Mouse (Mus musculus): ENCODE measurements around the gene Rptor. TPM values are rescaled to one million over a fixed set of nuclear protein-coding genes. Genes with fewer than 3 reads are reported as not detected.
A peak's percentile ranks its signal among the peaks of the same experiment; 100 is the strongest.

Gene Rptor
- polyA plus RNA-seq, 1 experiment from 2014 or later = 12.2 TPM

DNA sequence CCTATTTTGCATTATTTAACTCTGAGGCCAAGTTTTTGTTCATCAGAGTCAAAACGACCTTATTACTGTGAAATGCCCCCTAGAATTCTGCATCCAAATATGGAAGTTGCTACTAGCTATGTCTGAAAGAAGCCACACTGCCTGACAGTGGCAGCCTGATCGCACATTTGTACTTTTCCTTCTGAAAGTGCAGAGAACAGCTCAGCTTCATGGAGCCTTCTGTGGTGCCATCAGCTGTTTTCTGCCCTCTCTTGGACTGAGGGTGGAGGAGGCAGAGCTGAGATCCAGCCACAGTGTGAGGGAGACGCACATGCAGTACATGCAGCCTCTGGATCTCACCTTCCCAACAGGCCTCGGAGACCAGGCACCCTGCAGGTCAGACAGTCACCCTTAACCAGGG lies 265.9 kb downstream of the Rptor start:
- H3K4me2 ChIP-seq (replicated peaks) = no peak overlapping the region
- no peaks in the 10 kb centered on the region for H3K9me3 ChIP-seq (replicated peaks)
- H3K36me3 ChIP-seq = peaks cover 38% of the 10 kb centered on the region
- peaks cover 8% of the 10 kb centered on the region for H3K4me1 ChIP-seq
- WGBS = 65% methylated on average over 4 of the region's 4 CpGs
- H3K9ac ChIP-seq = no peak overlapping the region
- peak overlapping the region; percentile 41; the same call in 1 of the 2 replicates for H3K27ac ChIP-seq (replicated peaks)
- no peak overlapping the region for H3K4me3 ChIP-seq (replicated peaks)
- H3K27me3 ChIP-seq = no peaks in the 10 kb centered on the region
- no peak for ATAC-seq (ENCODE audit: insufficient number of reproducible peaks, low FRiP score, low TSS enrichment, low read depth)

GRCm38 (mm10) chr11:119871141-119871540 lies 268.4 kb downstream of the Rptor start:
- Histone ChIP-seq H3K9me3 (replicated peaks) (no peaks in the 10 kb centered on the region), H3K4me1 (peaks cover 4% of the 10 kb centered on the region; the same call in 1 of the 2 replicates), H3K9ac (no peak overlapping the region), H3K4me2 (replicated peaks) (no peak overlapping the region), H3K4me3 (replicated peaks) (no peak overlapping the region), H3K27ac (replicated peaks) (no peak overlapping the region), H3K27me3 (no peaks in the 10 kb centered on the region), H3K36me3 (peaks cover 52% of the 10 kb centered on the region)
- 90% methylated on average over 7 of the region's 7 CpGs for WGBS
- no peak for ATAC-seq (ENCODE audit: insufficient number of reproducible peaks, low FRiP score, low TSS enrichment, low read depth)

DNA sequence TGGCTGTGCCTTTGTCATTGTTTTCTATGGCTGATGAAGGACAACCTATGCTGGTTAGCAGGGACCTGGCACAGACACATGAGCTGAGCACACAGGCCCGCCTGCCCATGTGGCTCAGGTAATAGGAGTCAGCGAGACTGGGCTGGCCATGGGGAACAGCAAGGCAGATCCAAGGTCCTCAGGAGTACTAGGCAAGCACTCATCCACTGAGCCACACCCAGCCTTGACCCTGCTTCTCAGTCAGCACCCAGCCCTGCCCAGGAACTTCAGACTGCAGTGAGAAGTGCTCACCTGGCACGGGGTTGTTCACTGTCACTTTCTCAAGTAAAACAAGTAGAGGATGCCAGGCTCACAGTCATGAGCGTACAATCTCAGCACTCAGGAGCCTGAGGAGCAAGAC lies 270.9 kb downstream of the Rptor start:
- ATAC-seq (ENCODE audit: insufficient number of reproducible peaks, low FRiP score, low TSS enrichment, low read depth) = no peak
- H3K4me1 ChIP-seq = no peaks in the 10 kb centered on the region
- H3K9me3 ChIP-seq (replicated peaks) = no peaks in the 10 kb centered on the region
- peaks cover 69% of the 10 kb centered on the region for H3K36me3 ChIP-seq
- 88% methylated on average over 4 of the region's 4 CpGs for WGBS
- no peaks in the 10 kb centered on the region for H3K27me3 ChIP-seq
- no peak overlapping the region for H3K9ac ChIP-seq
- no peak overlapping the region for H3K4me3 ChIP-seq (replicated peaks)
- no peak overlapping the region for H3K4me2 ChIP-seq (replicated peaks)
- no peak overlapping the region for H3K27ac ChIP-seq (replicated peaks)

DNA sequence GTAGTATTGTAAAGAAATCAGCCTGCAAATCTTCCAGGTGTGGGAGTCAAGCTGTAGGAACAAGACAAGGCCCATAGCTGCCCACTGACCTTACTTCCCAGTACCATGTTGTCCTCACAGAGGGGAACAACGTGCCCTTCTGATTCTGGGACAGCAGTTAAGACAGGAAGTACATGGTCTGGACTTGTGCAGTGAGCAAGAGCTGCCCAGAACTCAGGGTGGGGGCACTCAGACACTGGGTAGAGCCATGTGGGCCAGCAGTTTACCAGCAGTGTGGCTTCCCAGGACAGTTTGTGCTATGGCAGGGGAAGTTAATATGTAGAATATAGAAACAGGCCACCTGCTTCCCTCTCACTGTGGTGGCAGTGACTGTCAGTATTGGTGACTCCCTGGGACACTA lies 272.1 kb downstream of the Rptor start:
- WGBS = 79% methylated on average over 1 of the region's 1 CpGs
- Histone ChIP-seq H3K4me1 (no peaks in the 10 kb centered on the region), H3K9ac (no peak overlapping the region), H3K27ac (replicated peaks) (no peak overlapping the region), H3K4me2 (replicated peaks) (no peak overlapping the region), H3K9me3 (replicated peaks) (no peaks in the 10 kb centered on the region), H3K4me3 (replicated peaks) (no peak overlapping the region), H3K27me3 (no peaks in the 10 kb centered on the region), H3K36me3 (peaks cover 74% of the 10 kb centered on the region)
- ATAC-seq (ENCODE audit: insufficient number of reproducible peaks, low FRiP score, low TSS enrichment, low read depth) = no peak

DNA sequence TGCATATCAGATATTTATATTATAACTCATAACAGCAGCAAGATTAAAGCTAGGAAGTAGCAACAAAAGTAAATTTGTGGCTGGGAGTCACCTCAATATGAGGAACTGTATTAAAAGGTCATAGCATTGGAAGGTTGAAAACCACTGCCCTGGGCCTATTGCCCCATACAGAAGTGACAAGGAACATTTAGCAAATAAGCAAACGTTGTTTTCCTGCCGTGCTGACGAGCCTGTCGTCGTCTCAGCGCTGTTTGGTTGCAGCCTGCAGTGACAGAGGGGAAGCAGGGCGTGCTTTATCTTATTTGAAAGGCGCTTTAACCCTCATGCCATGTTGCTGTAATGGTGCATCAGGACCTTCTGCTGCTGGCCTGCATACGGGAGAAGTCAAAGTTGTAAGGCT lies 273.0 kb downstream of the Rptor start:
- 81% methylated on average over 9 of the region's 9 CpGs for WGBS
- H3K4me2 ChIP-seq (replicated peaks) = no peak overlapping the region
- H3K27ac ChIP-seq (replicated peaks) = no peak overlapping the region
- no peaks in the 10 kb centered on the region for H3K9me3 ChIP-seq (replicated peaks)
- no peak for ATAC-seq (ENCODE audit: insufficient number of reproducible peaks, low FRiP score, low TSS enrichment, low read depth)
- no peak overlapping the region for H3K4me3 ChIP-seq (replicated peaks)
- H3K4me1 ChIP-seq = no peaks in the 10 kb centered on the region
- H3K9ac ChIP-seq = no peak overlapping the region
- no peaks in the 10 kb centered on the region for H3K27me3 ChIP-seq
- peaks cover 79% of the 10 kb centered on the region for H3K36me3 ChIP-seq

DNA sequence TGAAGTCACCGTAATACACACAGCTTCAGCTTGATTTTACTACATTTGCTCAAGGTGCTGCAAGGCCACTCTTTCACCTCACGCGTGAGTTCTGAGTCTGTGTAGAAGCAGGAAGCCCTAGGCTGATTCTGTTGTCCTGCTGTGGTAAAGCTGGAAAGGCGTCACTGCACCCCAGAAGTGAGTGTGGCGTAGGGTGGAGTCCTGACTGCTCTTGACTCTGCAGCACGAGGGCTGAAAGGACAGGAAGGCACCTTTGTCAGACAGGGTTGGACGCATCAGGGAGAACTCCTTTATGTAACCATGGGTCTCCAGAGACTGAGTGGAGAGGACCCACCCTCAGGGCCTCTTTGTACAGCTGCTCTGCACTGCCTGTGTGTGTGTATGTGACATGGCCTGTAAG lies 274.4 kb downstream of the Rptor start:
- ATAC-seq (ENCODE audit: insufficient number of reproducible peaks, low FRiP score, low TSS enrichment, low read depth) = no peak
- WGBS = 92% methylated on average over 7 of the region's 7 CpGs
- Histone ChIP-seq H3K9ac (no peak overlapping the region), H3K4me1 (no peaks in the 10 kb centered on the region), H3K9me3 (replicated peaks) (no peaks in the 10 kb centered on the region), H3K4me2 (replicated peaks) (no peak overlapping the region), H3K36me3 (peaks cover 68% of the 10 kb centered on the region), H3K4me3 (replicated peaks) (no peak overlapping the region), H3K27ac (replicated peaks) (no peak overlapping the region), H3K27me3 (no peaks in the 10 kb centered on the region)

DNA sequence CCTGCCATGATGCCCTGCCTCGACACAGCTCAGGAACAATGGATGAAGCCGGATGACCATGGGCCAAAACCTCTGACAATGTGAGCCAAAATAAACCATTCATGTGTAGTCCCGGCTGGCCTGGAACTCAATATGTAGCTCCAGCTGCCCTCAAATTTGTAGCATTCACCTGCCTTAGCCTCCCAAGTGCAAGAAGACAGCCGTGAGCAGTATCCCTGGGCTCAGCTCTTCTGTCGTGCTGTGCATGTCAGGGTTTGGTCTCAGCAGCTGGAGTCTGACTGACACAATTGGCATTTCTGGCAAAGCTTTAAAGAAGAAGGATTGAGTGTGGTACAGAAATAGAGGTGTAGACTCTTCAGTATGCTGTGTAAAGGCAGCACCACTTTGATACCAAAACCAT lies 276.9 kb downstream of the Rptor start:
- H3K36me3 ChIP-seq = peaks cover 45% of the 10 kb centered on the region
- ATAC-seq (ENCODE audit: insufficient number of reproducible peaks, low FRiP score, low TSS enrichment, low read depth) = no peak
- WGBS = 85% methylated on average over 5 of the region's 5 CpGs

DNA sequence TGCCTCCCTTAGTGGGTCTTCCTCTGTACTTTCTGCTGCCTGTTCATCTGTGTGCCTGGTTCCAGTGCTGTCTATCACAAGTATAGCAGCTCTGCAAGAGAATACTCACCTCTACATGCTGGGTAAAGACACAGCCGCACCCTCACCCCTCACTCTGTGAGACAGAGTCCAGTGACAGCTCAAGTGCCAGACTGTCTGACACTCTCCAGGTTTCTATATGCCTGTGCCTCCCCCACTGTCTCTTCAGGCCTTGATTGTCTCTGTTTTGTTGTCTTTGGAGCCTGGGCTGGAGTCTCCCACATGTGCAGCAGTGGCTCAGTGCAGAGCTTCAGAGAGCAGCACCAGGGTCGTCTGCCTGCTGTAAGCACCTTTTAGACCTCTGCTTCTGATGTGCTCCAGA lies 280.9 kb downstream of the Rptor start:
- Histone ChIP-seq H3K4me3 (replicated peaks) (no peak overlapping the region), H3K27me3 (no peaks in the 10 kb centered on the region), H3K27ac (replicated peaks) (no peak overlapping the region), H3K4me2 (replicated peaks) (no peak overlapping the region), H3K36me3 (peaks cover 48% of the 10 kb centered on the region), H3K9me3 (replicated peaks) (no peaks in the 10 kb centered on the region), H3K4me1 (no peaks in the 10 kb centered on the region), H3K9ac (no peak overlapping the region)
- 82% methylated on average over 2 of the region's 2 CpGs for WGBS
- no peak for ATAC-seq (ENCODE audit: insufficient number of reproducible peaks, low FRiP score, low TSS enrichment, low read depth)

More for the DNA sequence above, 276.9 kb downstream of the Rptor start:
- no peak overlapping the region for H3K27ac ChIP-seq (replicated peaks)
- H3K9ac ChIP-seq = no peak overlapping the region
- no peaks in the 10 kb centered on the region for H3K9me3 ChIP-seq (replicated peaks)
- no peaks in the 10 kb centered on the region for H3K27me3 ChIP-seq
- H3K4me3 ChIP-seq (replicated peaks) = no peak overlapping the region
- H3K4me1 ChIP-seq = no peaks in the 10 kb centered on the region
- no peak overlapping the region for H3K4me2 ChIP-seq (replicated peaks)

DNA sequence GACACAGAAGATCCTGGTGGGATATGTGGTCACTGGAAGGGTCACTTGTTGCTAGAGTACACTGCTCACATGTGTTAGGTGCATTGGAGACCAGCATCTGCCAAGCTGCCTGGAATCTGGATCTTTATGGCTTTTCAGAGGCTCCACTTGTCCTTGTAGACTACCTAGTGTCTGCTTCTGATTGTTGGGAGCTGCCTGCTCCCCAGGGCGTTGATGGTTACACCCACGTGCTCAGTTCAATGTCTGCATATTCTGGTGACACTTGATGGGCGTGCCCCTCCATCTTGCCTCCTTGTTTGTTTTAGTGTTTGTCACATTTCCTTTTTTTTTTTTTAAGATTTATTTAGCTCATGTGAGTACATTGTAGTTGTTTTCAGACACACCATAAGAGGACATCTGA lies 287.3 kb downstream of the Rptor start:
- ATAC-seq (ENCODE audit: insufficient number of reproducible peaks, low FRiP score, low TSS enrichment, low read depth) = no peak
- Histone ChIP-seq H3K27me3 (no peaks in the 10 kb centered on the region), H3K4me2 (replicated peaks) (no peak overlapping the region), H3K9me3 (replicated peaks) (no peaks in the 10 kb centered on the region), H3K4me3 (replicated peaks) (no peak overlapping the region), H3K9ac (no peak overlapping the region), H3K4me1 (no peaks in the 10 kb centered on the region), H3K27ac (replicated peaks) (no peak overlapping the region), H3K36me3 (peaks cover 77% of the 10 kb centered on the region)
- 80% methylated on average over 3 of the region's 3 CpGs for WGBS

DNA sequence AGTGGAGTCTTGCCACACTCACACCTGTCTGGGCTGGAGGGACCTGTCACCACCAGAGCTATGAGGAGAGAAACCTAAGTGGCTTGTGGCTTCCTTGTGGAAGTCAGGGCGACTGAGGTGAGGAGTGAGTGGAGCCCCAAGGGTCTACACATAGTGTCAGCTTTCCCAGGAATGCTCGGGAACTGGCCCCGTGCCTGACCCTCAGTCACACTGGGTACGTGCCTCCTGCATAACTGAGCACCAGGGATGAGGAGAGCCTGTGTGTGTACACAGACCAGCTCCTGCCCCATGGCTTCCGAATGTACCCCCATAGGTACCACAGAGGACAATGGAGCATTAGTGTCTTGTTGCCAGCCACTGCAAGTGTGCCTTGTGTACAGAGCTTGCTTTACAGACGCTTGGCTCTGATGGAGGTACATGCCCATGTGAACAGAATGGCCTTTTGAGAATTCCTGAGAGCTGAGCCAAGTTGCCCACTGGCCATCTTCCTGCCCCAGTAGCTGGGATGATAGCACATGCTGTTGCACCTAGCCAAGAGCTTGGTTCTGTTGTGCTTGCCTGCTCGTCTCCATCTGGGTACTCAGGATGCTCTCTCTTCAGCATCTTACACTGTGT lies 289.0 kb downstream of the Rptor start:
- 92% methylated on average over 7 of the region's 7 CpGs for WGBS
- no peaks in the 10 kb centered on the region for H3K9me3 ChIP-seq (replicated peaks)
- H3K4me2 ChIP-seq (replicated peaks) = no peak overlapping the region
- no peak overlapping the region for H3K4me3 ChIP-seq (replicated peaks)
- H3K27ac ChIP-seq (replicated peaks) = no peak overlapping the region
- peaks cover 70% of the 10 kb centered on the region for H3K36me3 ChIP-seq
- no peak overlapping the region for H3K9ac ChIP-seq
- ATAC-seq (ENCODE audit: insufficient number of reproducible peaks, low FRiP score, low TSS enrichment, low read depth) = no peak
- H3K4me1 ChIP-seq = no peaks in the 10 kb centered on the region
- H3K27me3 ChIP-seq = no peaks in the 10 kb centered on the region

DNA sequence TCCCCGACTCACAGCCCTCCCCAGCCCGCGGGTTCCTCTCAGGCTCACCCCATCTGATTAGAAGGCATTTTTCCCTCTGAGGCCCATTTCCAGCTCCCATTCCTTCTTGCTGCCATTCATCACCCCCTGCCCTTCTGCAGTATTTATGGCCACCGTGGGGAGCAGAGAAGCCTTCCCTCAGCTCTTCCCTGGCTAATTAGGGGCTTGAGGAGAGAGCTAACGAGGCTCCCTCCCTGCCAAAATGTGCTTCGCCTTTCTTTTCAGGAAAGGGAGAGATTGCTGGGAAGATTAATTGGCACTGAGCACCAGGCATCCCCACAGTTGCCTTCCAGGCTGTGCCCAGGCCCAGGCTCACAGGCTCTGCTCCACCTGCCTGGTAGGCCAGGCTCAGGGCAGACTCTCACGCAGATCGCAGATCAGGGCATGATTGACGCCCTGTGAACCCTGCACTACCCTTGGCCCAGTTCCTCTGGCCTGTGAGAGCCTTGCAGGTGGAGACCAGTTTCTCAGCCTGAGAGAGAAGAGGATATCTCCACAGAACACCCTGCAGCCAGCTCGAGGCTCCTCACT lies 291.0 kb downstream of the Rptor start:
- WGBS = 77% methylated on average over 10 of the region's 10 CpGs
- Histone ChIP-seq H3K4me3 (replicated peaks) (no peak overlapping the region), H3K4me1 (no peaks in the 10 kb centered on the region), H3K4me2 (replicated peaks) (no peak overlapping the region), H3K27ac (replicated peaks) (no peak overlapping the region), H3K36me3 (peaks cover 76% of the 10 kb centered on the region), H3K27me3 (no peaks in the 10 kb centered on the region), H3K9ac (no peak overlapping the region), H3K9me3 (replicated peaks) (no peaks in the 10 kb centered on the region)
- no peak for ATAC-seq (ENCODE audit: insufficient number of reproducible peaks, low FRiP score, low TSS enrichment, low read depth)

DNA sequence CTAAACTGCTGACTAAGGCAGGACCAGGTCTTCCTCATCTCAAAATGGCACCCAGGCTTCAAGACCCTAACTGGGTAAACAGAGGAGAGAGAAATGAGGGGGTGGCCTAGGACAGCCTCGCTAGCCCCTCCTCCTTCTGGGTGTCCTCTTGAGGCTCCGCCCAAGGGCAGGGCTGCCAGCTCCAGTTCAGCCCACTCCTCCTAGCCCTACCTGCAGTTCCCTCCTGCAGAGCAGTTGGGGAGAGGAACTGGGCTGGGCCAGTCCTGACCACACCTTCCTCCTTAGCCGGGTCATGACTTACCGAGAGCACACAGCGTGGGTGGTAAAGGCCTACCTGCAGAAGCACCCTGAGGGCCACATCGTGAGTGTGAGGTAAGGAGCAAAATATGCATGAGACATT lies 291.9 kb downstream of the Rptor start:
- no peak for ATAC-seq (ENCODE audit: insufficient number of reproducible peaks, low FRiP score, low TSS enrichment, low read depth)
- no peak overlapping the region; the same call in 1 of the 2 replicates for H3K27ac ChIP-seq (replicated peaks)

More for the DNA sequence above, 291.9 kb downstream of the Rptor start:
- Histone ChIP-seq H3K9me3 (replicated peaks) (no peaks in the 10 kb centered on the region), H3K27me3 (no peaks in the 10 kb centered on the region), H3K36me3 (peaks cover 74% of the 10 kb centered on the region), H3K4me3 (replicated peaks) (no peak overlapping the region), H3K9ac (no peak overlapping the region), H3K4me2 (replicated peaks) (no peak overlapping the region), H3K4me1 (no peaks in the 10 kb centered on the region)
- 55% methylated on average over 6 of the region's 6 CpGs for WGBS

All from embryonic facial prominence, embryonic 15.5 days (tissue).